Mouse (Mus musculus): ENCODE data around the gene Cast. TPM values are rescaled to one million over a fixed set of nuclear protein-coding genes. Genes with fewer than 3 reads are reported as not detected.
A peak's percentile ranks its signal among the peaks of the same experiment; 100 is the strongest.

Gene Cast
- total RNA-seq, 2 experiments from 2014 or later: 6.6 to 7.1 TPM

DNA sequence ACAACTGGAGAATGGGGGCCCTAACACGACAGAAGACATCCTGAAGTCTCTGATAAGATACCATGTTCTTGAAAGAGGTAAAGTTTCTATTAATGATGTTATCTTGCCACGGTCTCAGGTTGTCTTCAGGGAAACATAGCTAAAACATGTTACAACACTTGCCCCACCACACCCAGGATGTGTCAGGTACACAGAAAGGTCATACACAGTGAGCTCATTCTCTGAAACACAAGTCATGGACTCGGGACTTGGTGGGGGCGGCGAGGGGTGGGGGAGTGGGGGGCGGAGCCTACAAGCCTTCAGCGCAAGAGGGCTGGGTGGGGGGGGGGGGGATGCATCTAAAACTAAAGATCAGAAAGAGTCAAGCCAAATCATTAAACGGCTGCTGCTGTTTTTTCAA is 38.7 kb downstream of the Cast start:
- no peak for DNase-seq (ENCODE audit: low spot score in 2 of 2)
- TF ChIP-seq CTCF (conservative IDR thresholded peaks at IDR 0.05): no peak
- Histone ChIP-seq H3K4me3 (peak overlapping the region; percentile 60), H3K27ac (no peak overlapping the region; the same call in 1 of the 2 replicates)

DNA sequence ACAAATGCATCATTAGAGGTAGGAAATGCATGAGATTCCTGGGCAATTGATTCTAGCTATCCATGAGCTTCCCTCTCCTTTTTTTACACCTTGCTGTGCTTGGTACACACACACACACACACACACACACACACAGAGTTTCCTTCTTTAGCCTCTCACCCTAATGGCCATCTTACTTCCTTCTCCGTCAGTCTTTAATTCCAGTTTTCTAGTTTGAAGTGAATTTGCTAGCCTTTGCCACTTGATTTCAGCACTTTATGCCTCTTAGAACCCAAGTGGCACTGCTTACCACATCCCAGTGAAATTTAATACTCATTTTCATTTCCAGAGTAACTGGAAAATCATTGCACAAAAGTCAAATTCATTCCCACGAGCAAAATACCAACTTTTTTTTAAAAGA is 41.4 kb downstream of the Cast start:
- DNase-seq (ENCODE audit: low spot score in 2 of 2): no peak
- no peak overlapping the region for H3K4me3 ChIP-seq
- H3K27ac ChIP-seq: no peak overlapping the region
- no peak for TF ChIP-seq CTCF (conservative IDR thresholded peaks at IDR 0.05)

DNA sequence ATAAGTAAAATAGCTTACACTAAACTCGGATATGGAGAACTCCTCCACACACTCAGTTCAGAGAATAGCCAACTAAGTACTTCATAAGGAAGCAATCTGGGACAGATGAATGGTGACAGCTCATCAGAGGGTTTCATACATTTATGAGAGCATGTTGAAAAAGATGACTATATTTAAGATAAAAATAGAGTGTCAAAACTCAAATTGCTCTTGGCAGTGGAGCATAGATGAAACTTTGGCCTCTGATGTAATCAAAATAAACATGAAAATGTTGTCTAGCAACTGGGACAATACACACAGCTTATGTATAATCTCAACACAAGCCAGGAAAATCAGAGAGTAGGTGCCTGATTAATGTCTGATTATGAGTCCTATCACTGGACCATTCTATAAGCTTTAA is 45.9 kb downstream of the Cast start:
- no peak for TF ChIP-seq CTCF (conservative IDR thresholded peaks at IDR 0.05)
- Histone ChIP-seq H3K27ac (no peak overlapping the region), H3K4me3 (no peak overlapping the region)
- DNase-seq (ENCODE audit: low spot score in 2 of 2): no peak

DNA sequence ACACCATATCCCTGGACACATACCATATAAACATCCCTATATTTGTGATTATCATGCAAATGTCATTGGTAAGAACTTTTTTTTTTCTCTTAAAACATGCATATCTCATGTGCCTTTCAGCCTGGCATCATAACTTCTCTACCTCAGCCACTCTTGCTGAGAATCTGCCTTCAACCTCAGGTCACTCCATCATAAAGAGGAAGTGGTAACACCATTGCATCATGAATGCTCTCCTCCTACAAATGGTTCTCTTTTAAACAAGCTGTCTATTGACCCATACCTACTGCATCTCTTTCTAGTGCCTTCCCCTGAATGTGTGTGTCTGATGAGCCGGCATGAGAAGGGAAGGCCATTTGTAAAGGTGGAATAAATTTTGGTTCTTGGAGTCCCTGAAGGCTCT is 49.5 kb downstream of the Cast start:
- H3K27ac ChIP-seq: no peak overlapping the region
- no peak for TF ChIP-seq CTCF (conservative IDR thresholded peaks at IDR 0.05)
- no peak overlapping the region for H3K4me3 ChIP-seq
- no peak for DNase-seq (ENCODE audit: low spot score in 2 of 2)

DNA sequence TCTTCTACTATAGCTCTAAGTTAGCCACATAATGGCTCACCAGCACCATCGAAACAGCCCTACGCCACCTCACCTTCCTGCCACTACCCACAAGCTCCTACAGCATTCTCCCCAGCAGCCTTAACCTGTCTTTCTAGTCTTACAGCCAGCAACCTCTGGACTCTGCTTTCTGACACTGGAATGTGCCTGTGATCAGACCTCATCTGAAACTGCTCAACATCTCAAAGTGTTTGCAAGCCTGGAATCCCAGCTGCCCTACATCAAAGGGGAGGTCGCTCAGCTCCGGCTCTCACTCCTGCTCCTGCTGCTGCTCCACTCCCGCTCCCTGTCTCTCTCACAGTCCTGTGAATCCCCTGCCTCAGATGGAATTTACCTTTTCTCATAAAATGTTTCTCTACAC is 65.4 kb downstream of the Cast start:
- TF ChIP-seq CTCF (conservative IDR thresholded peaks at IDR 0.05): no peak
- H3K27ac ChIP-seq: no peak overlapping the region
- no peak for DNase-seq (ENCODE audit: low spot score in 2 of 2)

DNA sequence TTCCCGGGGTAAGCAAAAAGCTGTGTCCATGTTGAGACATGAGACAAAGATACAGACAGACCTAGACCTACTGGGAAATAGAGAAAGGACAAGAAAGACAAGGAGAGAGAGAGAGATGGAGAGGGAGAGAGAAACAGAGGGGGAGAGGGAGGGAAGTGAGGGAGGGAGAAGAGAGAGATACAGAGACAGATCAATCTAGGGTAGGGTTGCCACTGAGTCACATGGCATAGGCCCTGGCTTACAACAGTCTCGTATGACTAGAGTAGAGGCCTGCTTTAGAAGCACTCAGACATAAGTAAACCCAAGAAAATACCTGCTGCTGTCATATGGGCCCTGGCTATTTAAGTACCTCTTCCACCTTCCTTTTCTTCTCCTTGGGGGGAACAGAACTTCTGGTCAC is 72.2 kb downstream of the Cast start:
- Histone ChIP-seq H3K4me3 (no peak overlapping the region), H3K27ac (no peak overlapping the region)
- DNase-seq (ENCODE audit: low spot score in 2 of 2): no peak
- TF ChIP-seq CTCF (conservative IDR thresholded peaks at IDR 0.05): no peak

More for the DNA sequence above, 65.4 kb downstream of the Cast start:
- H3K4me3 ChIP-seq: no peak overlapping the region

DNA sequence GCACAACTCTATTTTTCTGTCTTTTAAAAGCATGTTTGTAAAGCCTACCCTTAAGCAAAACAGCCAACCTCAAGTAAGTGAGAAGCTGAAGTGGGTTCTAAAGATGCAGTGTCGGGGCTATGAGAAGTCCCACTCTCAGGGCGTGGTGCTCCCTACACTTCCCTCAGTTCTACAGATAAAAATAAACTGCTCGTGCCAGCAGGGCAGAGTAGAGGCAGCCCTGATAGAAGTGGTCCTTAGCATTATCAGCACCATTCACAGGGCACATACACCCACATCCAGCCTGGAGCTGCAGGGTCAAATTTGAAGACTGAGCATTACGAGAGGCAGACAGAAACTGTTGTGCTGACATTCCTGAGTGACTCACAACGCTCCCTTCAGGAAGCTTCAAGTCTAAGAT is 72.8 kb downstream of the Cast start:
- H3K27ac ChIP-seq: no peak overlapping the region
- no peak overlapping the region for H3K4me3 ChIP-seq
- no peak for DNase-seq (ENCODE audit: low spot score in 2 of 2)
- no peak for TF ChIP-seq CTCF (conservative IDR thresholded peaks at IDR 0.05)

DNA sequence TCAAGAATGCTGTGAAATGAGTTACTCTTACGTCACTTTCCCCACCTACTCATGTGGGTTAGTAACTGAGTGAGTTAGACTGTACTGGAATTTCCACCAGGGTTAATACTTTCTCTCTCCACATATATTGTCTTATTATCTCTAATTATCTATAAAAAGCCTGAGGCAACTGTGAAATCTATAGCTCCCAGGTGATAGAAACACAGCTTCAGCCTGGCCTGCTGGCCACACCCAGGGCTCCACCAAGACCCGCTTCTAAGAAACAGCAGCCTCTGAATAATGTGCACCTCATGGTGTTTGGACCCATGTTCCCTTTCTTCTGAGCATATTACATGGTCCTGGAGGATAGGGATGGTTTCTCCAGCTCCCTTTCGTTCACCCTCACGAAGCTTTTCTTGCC is 74.9 kb downstream of the Cast start:
- Histone ChIP-seq H3K27ac (no peak overlapping the region), H3K4me3 (no peak overlapping the region)
- TF ChIP-seq CTCF (conservative IDR thresholded peaks at IDR 0.05): no peak
- DNase-seq (ENCODE audit: low spot score in 2 of 2): no peak

DNA sequence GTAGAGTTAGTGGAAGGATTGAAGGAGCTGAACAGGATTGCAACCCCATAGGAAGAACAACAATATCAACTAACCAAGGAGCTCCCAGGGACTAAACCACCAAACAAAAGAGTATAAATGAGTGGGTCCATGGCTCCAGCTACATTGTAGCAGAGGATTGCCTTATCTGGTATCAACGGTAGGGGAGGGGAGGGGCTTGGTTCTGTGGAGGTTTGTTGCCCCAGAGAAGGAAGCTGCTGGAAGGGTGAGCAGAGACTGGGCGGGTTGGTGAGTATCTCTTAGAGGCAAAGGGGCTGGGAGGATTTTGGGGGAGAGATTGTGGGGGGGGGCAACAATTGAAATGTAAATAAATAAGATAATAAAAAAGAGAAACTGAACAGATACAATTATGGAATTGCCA is 89.6 kb downstream of the Cast start:
- TF ChIP-seq CTCF (conservative IDR thresholded peaks at IDR 0.05): no peak

DNA sequence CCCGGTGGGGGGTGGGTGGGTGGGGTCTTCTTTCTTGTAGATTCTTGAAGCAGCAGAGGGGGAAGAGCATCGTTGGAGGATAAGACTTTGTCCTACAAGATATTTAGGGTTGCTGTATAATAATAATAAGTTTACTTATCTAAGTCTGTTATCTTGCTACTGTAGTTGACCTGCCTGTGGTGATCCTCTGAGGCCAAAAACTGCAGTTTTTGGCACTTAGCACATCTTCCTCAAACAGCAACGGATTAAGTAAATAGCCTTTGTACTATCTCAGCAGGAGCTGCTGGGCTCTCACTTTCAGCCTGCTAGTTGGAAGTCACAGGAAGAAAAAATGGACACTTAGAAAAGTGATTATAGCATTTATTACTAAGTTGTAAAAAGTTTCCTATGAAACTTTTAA is 112.4 kb downstream of the Cast start:
- Histone ChIP-seq H3K4me3 (no peak overlapping the region), H3K27ac (no peak overlapping the region)
- TF ChIP-seq CTCF (conservative IDR thresholded peaks at IDR 0.05): no peak
- no peak for DNase-seq (ENCODE audit: low spot score in 2 of 2)

More for the DNA sequence above, 89.6 kb downstream of the Cast start:
- no peak for DNase-seq (ENCODE audit: low spot score in 2 of 2)
- H3K27ac ChIP-seq: no peak overlapping the region
- no peak overlapping the region for H3K4me3 ChIP-seq

DNA sequence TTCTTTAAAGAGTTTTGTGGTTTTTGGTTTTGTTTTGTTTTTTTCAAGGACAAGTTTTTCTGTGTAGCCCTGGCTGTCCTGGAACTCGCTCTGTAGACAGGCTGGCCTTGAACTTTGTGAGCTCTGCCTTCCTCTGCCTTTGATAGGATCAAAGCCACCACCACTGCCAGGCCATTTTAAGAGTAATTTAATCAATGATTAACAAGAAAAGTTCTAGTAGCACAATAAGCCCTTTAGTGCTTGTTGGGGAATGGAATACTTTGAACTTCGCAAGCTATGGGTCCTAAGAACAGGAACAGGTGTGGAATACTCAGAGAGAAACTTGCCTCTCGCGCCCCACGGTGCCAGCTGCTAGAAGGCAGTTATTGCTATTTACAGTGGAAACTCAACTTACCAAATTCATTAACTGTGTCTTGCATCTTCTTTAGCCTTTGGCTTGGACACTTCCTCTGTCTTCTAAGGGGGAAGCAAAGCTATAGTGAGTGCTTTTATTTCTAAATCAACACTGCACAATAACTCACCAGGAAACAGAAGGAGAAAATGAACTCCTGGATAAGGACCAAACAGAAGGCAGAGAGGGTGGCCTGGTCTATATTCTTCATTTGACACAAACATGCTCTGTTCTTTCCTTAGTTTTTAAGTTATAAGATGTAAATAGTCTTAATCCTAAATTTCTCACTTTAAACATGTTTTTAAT is 113.0 kb downstream of the Cast start:
- DNase-seq (ENCODE audit: low spot score in 2 of 2): no peak
- no peak for TF ChIP-seq CTCF (conservative IDR thresholded peaks at IDR 0.05)
- Histone ChIP-seq H3K27ac (no peak overlapping the region), H3K4me3 (no peak overlapping the region)

Other genes with a start within 250 kb of the Cast start
- gene Erap1, start 169.2 kb downstream of the Cast start, total RNA-seq (2021): 10 to 100 TPM; 11.7 to 14.8 TPM

Measured in layer of hippocampus, adult 2 months (tissue).